ENCODE assay signal across 21 mouse cellular contexts in genomic region chr17:29382417-29382816, GRCm38 (mm10). TPM values are rescaled to one million over a fixed set of nuclear protein-coding genes. Genes with fewer than 3 reads are reported as not detected.
DNase-seq lines count a peak whose midpoint lies in the region; ATAC-seq lines count a peak whose summit lies in the region.
"Had no signal": no experiment of that assay in that cellular context is flagged by ENCODE, and none has a peak within 500 bp of the region (broad histone marks: within the 10 kb centered on the region; RNA-seq: fewer than 3 reads in every experiment).

No protein-coding gene starts in this region.

- H3K4me3 ChIP-seq in forebrain, embryonic 14.5 days (ENCODE audit: low read depth, low read length): no peak overlapping the region
- H3K4me3 ChIP-seq in forebrain, embryonic 11.5 days (ENCODE audit: low read depth, low read length): no peak overlapping the region
- H3K4me3 ChIP-seq: embryonic facial prominence, embryonic 15.5 days; heart, embryonic 13.5 days; limb, embryonic 13.5 days; midbrain, embryonic 10.5 days had no signal

- no peaks in the 10 kb centered on the region for H3K4me1 ChIP-seq in forebrain, embryonic 14.5 days (ENCODE audit: control insufficient read depth, insufficient read depth, low read length)
- no peaks in the 10 kb centered on the region; the same call in 1 of the 2 replicates for H3K4me1 ChIP-seq in forebrain, embryonic 11.5 days (replicated peaks; ENCODE audit: control insufficient read depth, insufficient read depth, low read length)
- H3K4me1 ChIP-seq: embryonic facial prominence, embryonic 15.5 days had no signal

- no peak overlapping the region for H3K27ac ChIP-seq in forebrain, embryonic 14.5 days (ENCODE audit: low read depth, low read length)
- H3K27ac ChIP-seq in forebrain, embryonic 11.5 days (ENCODE audit: low read depth, low read length): no peak overlapping the region
- H3K27ac ChIP-seq: embryonic facial prominence, embryonic 15.5 days; heart, embryonic 13.5 days; limb, embryonic 13.5 days; macrophage; midbrain, embryonic 10.5 days had no signal

- no peaks in the 10 kb centered on the region for H3K9me3 ChIP-seq in forebrain, embryonic 14.5 days (replicated peaks; ENCODE audit: control insufficient read depth, low read length)
- H3K9me3 ChIP-seq in forebrain, embryonic 11.5 days (ENCODE audit: control insufficient read depth, low read length): no peaks in the 10 kb centered on the region
- H3K9me3 ChIP-seq: embryonic facial prominence, embryonic 15.5 days; heart, embryonic 13.5 days; limb, embryonic 13.5 days; midbrain, embryonic 10.5 days had no signal

- WGBS in forebrain, embryonic 14.5 days: 41% methylated on average over 11 of the region's 11 CpGs
- WGBS in forebrain, embryonic 11.5 days: 70% methylated on average over 11 of the region's 11 CpGs

- no peak overlapping the region for H3K9ac ChIP-seq in forebrain, embryonic 14.5 days (ENCODE audit: low read length)
- no peak overlapping the region for H3K9ac ChIP-seq in forebrain, embryonic 11.5 days (ENCODE audit: low read length)
- H3K9ac ChIP-seq: embryonic facial prominence, embryonic 15.5 days; heart, embryonic 13.5 days; limb, embryonic 13.5 days had no signal

- no peak overlapping the region for H3K4me2 ChIP-seq in forebrain, embryonic 14.5 days (ENCODE audit: low read length)
- H3K4me2 ChIP-seq in forebrain, embryonic 11.5 days (ENCODE audit: low read depth, low read length, severe bottlenecking): no peak overlapping the region
- H3K4me2 ChIP-seq: embryonic facial prominence, embryonic 15.5 days; heart, embryonic 13.5 days; limb, embryonic 13.5 days had no signal

- no peak for ATAC-seq in forebrain, embryonic 14.5 days
- no peak for ATAC-seq in forebrain, embryonic 11.5 days (replicated peaks; ENCODE audit: low FRiP score)
- ATAC-seq in CD4-positive, CD25-positive, alpha-beta regulatory T cell, adult 4 months: no peak
- ATAC-seq: hindbrain, embryonic 16.5 days had no signal

- H3K27me3 ChIP-seq in forebrain, embryonic 14.5 days (replicated peaks; ENCODE audit: control insufficient read depth, insufficient read depth, low read length): no peaks in the 10 kb centered on the region
- no peaks in the 10 kb centered on the region for H3K27me3 ChIP-seq in forebrain, embryonic 11.5 days (ENCODE audit: control insufficient read depth, insufficient read depth, low read length)
- H3K27me3 ChIP-seq: embryonic facial prominence, embryonic 15.5 days; limb, embryonic 13.5 days had no signal

- H3K36me3 ChIP-seq in forebrain, embryonic 14.5 days (ENCODE audit: control insufficient read depth, insufficient read depth, low read length): no peaks in the 10 kb centered on the region
- H3K36me3 ChIP-seq in forebrain, embryonic 11.5 days (ENCODE audit: control insufficient read depth, insufficient read depth, low read length): no peaks in the 10 kb centered on the region
- H3K36me3 ChIP-seq: embryonic facial prominence, embryonic 15.5 days; heart, embryonic 13.5 days; limb, embryonic 13.5 days; midbrain, embryonic 10.5 days had no signal

- peak; percentile 41 for DNase-seq in forebrain, embryonic 14.5 days (ENCODE audit: low spot score)
- DNase-seq in forebrain, embryonic 11.5 days (ENCODE audit: low spot score): no peak
- DNase-seq in kidney, postnatal 4 days: peak; percentile 54 to 60
- DNase-seq in kidney, adult 8-10 months: no peak
- DNase-seq in retina, postnatal 1 day: peak; percentile 62
- no peak for DNase-seq in retina, embryonic 14.5 days (ENCODE audit: low spot score)
- DNase-seq: cerebellum, adult 11-12 months; cerebellum, postnatal 36 days; gastrocnemius, postnatal 14 days; heart, adult 18-20 months; heart, postnatal 36 days; lung, adult 18-20 months; spleen, adult 18-20 months; thymus, postnatal 4 days had no signal

RNA-seq across cellular contexts. Expression of gene Fgd2, which starts 21.7 kb away (rescaled TPM):
- 3.4 and 6.1 TPM in 2 replicates for polyA plus RNA-seq in forebrain, embryonic 14.5 days (2014; fragmentation: Nextera tagmentation; extraction: Ambion mirVana)
- polyA plus RNA-seq in forebrain, embryonic 11.5 days (2014; fragmentation: Nextera tagmentation; extraction: Ambion mirVana): 2.4 TPM in 2 replicates
- polyA plus RNA-seq in CD4-positive, CD25-positive, alpha-beta regulatory T cell, adult 4 months (2017; shearing (Covaris generic)): 1 to 10 TPM in 1 of 2 experiments, under 1 TPM in 1; 0.65 to 9.4 TPM

RNA-seq across cellular contexts. Expression of gene Mtch1, which starts 34.7 kb away (rescaled TPM):
- 418 and 521 TPM in 2 replicates for polyA plus RNA-seq in forebrain, embryonic 14.5 days (2014; fragmentation: Nextera tagmentation; extraction: Ambion mirVana)
- 332 and 420 TPM in 2 replicates for polyA plus RNA-seq in forebrain, embryonic 11.5 days (2014; fragmentation: Nextera tagmentation; extraction: Ambion mirVana)
- 10 to 100 TPM; 11.0 to 13.9 TPM for polyA plus RNA-seq in CD4-positive, CD25-positive, alpha-beta regulatory T cell, adult 4 months (2017; shearing (Covaris generic))

Comparison
In these comparisons a context has a peak if more than half of its experiments do, and no peak if none do; other contexts are left out.
1. DNase-seq: peak in forebrain, embryonic 14.5 days (single experiment), kidney, postnatal 4 days (2 of 2) and retina, postnatal 1 day (single experiment); none in forebrain, embryonic 11.5 days (single experiment), kidney, adult 8-10 months (0 of 2) and retina, embryonic 14.5 days (single experiment).
2. RNA of gene Mtch1, which starts 34.7 kb away (polyA plus RNA-seq): 418 to 521 TPM in forebrain, embryonic 14.5 days and 332 to 420 TPM in forebrain, embryonic 11.5 days; 11.0 to 13.9 TPM in CD4-positive, CD25-positive, alpha-beta regulatory T cell, adult 4 months; every median in the first group is over 10 times any median in the second.